Mouse (Mus musculus) megakaryocyte, adult 5-6 weeks (primary cell): Measurements from ENCODE around the gene Sfn. TPM values are rescaled to one million over a fixed set of nuclear protein-coding genes. Genes with fewer than 3 reads are reported as not detected.

ENCODE experiments used
- ATAC-seq: 2 replicates; pipeline ENCODE4 v1.8.0; 2016; ENCODE audit warnings: mild to moderate bottlenecking, inconsistent platforms; ENCODE audit not compliant: poor library complexity, severe bottlenecking
- total RNA-seq, 2 experiments: library from RNA; stranded (forward) in 1 of 2; stranded (reverse) in 1 of 2; fragments of 153-499, 151-499 nt in 1 of 2; fragments of 221-1000, 200-1000 nt in 1 of 2; gene quantifications; 2 replicates each; pipeline versions ENCODE4 v1.2.3 to v1.2.4; 2015 to 2017

Gene Sfn
- total RNA-seq, 2 experiments from 2014 or later, result 2.5 to 4.0 TPM

- peak; percentile 96 for ATAC-seq
Observed at GRCm38 (mm10) chr4:133584059-133584951, 17.7 kb downstream of the Sfn start, which contains the start of gene Gpn2. Gpn2 (plus strand) TSS chr4:133584362.

- ATAC-seq, result no peak
Observed at GRCm38 (mm10) chr4:133583690-133584058, 18.3 kb downstream of the Sfn start.

- ATAC-seq, result no peak
Observed at GRCm38 (mm10) chr4:133577983-133578382, 24.0 kb downstream of the Sfn start.

GRCm38 (mm10) chr4:133574843-133575202, 27.1 kb downstream of the Sfn start:
- ATAC-seq, result peak; percentile 58; the same call in 1 of the 2 replicates

GRCm38 (mm10) chr4:133574070-133574842, 27.7 kb downstream of the Sfn start, which contains the start of gene Gpatch3:
Gpatch3 (plus strand) TSS chr4:133574745.
- peak; percentile 96 for ATAC-seq

GRCm38 (mm10) chr4:133570066-133570466, 31.9 kb downstream of the Sfn start:
- ATAC-seq, result no peak

GRCm38 (mm10) chr4:133569291-133570065, 32.5 kb downstream of the Sfn start:
- ATAC-seq, result no peak

GRCm38 (mm10) chr4:133567251-133567650, 34.7 kb downstream of the Sfn start:
- no peak for ATAC-seq

- ATAC-seq, result 0 out of 2 replicates have a peak, but pooled peaks have one; percentile 24
Observed at GRCm38 (mm10) chr4:133563123-133563571, 38.8 kb downstream of the Sfn start.

GRCm38 (mm10) chr4:133561622-133562021, 40.3 kb downstream of the Sfn start:
- ATAC-seq, result no peak

- no peak for ATAC-seq
Observed at GRCm38 (mm10) chr4:133559846-133560245, 42.1 kb downstream of the Sfn start.

GRCm38 (mm10) chr4:133557041-133557717, 44.8 kb downstream of the Sfn start:
- ATAC-seq, result no peak

- ATAC-seq, result no peak
Observed at GRCm38 (mm10) chr4:133553448-133554330, 48.3 kb downstream of the Sfn start.

GRCm38 (mm10) chr4:133552768-133553447, 49.1 kb downstream of the Sfn start, which contains the start of gene Nr0b2:
Nr0b2 (plus strand) TSS chr4:133553376.
- peak; percentile 73 for ATAC-seq

GRCm38 (mm10) chr4:133552029-133552428, 49.9 kb downstream of the Sfn start:
- ATAC-seq, result no peak
